ENCODE assay signal across 21 mouse cellular contexts in the genomic region with DNA sequence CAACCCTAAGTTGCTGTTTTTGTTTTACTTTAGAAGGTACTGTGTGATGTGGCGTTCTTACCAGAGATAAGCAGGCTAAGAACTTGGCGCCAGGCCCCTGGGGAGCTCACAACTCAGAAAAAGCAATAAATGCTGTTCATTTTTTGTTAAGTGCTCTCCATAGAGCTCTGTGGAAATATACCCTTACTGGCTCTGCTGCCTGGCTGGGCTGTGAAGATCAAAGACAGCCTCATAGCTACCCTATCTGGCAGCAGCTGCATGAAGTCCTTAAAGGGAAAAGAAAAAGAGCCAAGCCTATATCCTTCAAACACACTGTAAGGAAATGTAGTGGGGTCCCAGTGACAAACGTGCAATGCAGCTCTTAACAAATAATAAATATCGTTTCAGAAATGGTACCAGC. TPM values are rescaled to one million over a fixed set of nuclear protein-coding genes. Genes with fewer than 3 reads are reported as not detected.
DNase-seq lines count a peak whose midpoint lies in the region; ATAC-seq and TF ChIP-seq lines count a peak whose summit lies in the region.
"Had no signal": no experiment of that assay in that cellular context is flagged by ENCODE, and none has a peak within 500 bp of the region (broad histone marks: within the 10 kb centered on the region; RNA-seq: fewer than 3 reads in every experiment).

No protein-coding gene starts in this region.

- no peak for TF ChIP-seq EP300 in stomach, postnatal 0 days (optimal IDR thresholded peaks at IDR 0.05)

- DNase-seq in heart, embryonic 10.5 days (ENCODE audit: low spot score), result no peak
- DNase-seq in heart, postnatal 25 days (ENCODE audit: low spot score), result no peak
- DNase-seq in lung, embryonic 14.5 days, result peak; percentile 67
- no peak for DNase-seq in lung, postnatal 14 days
- DNase-seq in stomach, postnatal 0 days (ENCODE audit: low spot score), result no peak
- DNase-seq in thymus, postnatal 25 days, result no peak
- DNase-seq: adrenal gland, postnatal 25 days; cerebellum, adult 2 months; heart, postnatal 10 days; kidney, adult 11 months; kidney, postnatal 36 days; layer of hippocampus, adult 9-11 months had no signal

- H3K9ac ChIP-seq in lung, embryonic 14.5 days, result no peak overlapping the region
- no peak overlapping the region for H3K9ac ChIP-seq in stomach, embryonic 16.5 days (ENCODE audit: low read length)
- H3K9ac ChIP-seq in stomach, postnatal 0 days (ENCODE audit: low read length), result no peak overlapping the region
- H3K9ac ChIP-seq in neural tube, embryonic 15.5 days (replicated peaks), result no peak overlapping the region
- H3K9ac ChIP-seq: embryonic facial prominence, embryonic 12.5 days had no signal

- 48% methylated on average over 4 of the region's 4 CpGs for WGBS in heart, embryonic 10.5 days
- WGBS in lung, embryonic 14.5 days, result 26% methylated on average over 4 of the region's 4 CpGs
- WGBS in stomach, embryonic 16.5 days, result 41% methylated on average over 4 of the region's 4 CpGs
- WGBS in stomach, postnatal 0 days, result 33% methylated on average over 4 of the region's 4 CpGs
- WGBS in neural tube, embryonic 15.5 days, result 52% methylated on average over 4 of the region's 4 CpGs

- peak; percentile 73; the same call in 1 of the 2 replicates for ATAC-seq in lung, embryonic 14.5 days (ENCODE audit: insufficient read depth)
- no peak for ATAC-seq in stomach, embryonic 16.5 days (ENCODE audit: insufficient read depth, low FRiP score)
- no peak for ATAC-seq in stomach, postnatal 0 days (ENCODE audit: low FRiP score, low TSS enrichment)
- no peak for ATAC-seq in neural tube, embryonic 15.5 days (ENCODE audit: low FRiP score)
- ATAC-seq: forebrain, embryonic 16.5 days; hindbrain, embryonic 16.5 days had no signal

- peak overlapping the region; percentile 64; the same call in 1 of the 2 replicates for H3K27ac ChIP-seq in heart, embryonic 10.5 days
- H3K27ac ChIP-seq in lung, embryonic 14.5 days (ENCODE audit: low read depth), result peak overlapping the region; percentile 26; the same call in 1 of the 2 replicates
- peak overlapping the region; percentile 13; the same call in 1 of the 2 replicates for H3K27ac ChIP-seq in stomach, embryonic 16.5 days (ENCODE audit: low read length)
- H3K27ac ChIP-seq in stomach, postnatal 0 days (replicated peaks), result no peak overlapping the region
- 0 out of 2 replicates have a peak overlapping the region, but pooled peaks have one; percentile 23 for H3K27ac ChIP-seq in neural tube, embryonic 15.5 days (replicated peaks)

- H3K9me3 ChIP-seq in heart, embryonic 10.5 days, result no peaks in the 10 kb centered on the region
- no peaks in the 10 kb centered on the region for H3K9me3 ChIP-seq in lung, embryonic 14.5 days (ENCODE audit: low read depth, low read length)
- no peaks in the 10 kb centered on the region for H3K9me3 ChIP-seq in stomach, embryonic 16.5 days (replicated peaks; ENCODE audit: control insufficient read depth, low read length)
- H3K9me3 ChIP-seq in stomach, postnatal 0 days (ENCODE audit: control insufficient read depth, low read length), result no peaks in the 10 kb centered on the region
- no peaks in the 10 kb centered on the region for H3K9me3 ChIP-seq in neural tube, embryonic 15.5 days (replicated peaks)
- H3K9me3 ChIP-seq: embryonic facial prominence, embryonic 12.5 days; megakaryocyte, embryonic 14.5 days had no signal

- H3K4me1 ChIP-seq in heart, embryonic 10.5 days, result peaks cover 23% of the 10 kb centered on the region
- no peaks in the 10 kb centered on the region; the same call in 1 of the 2 replicates for H3K4me1 ChIP-seq in lung, embryonic 14.5 days (ENCODE audit: insufficient read depth)
- peaks cover 10% of the 10 kb centered on the region for H3K4me1 ChIP-seq in stomach, embryonic 16.5 days (ENCODE audit: control insufficient read depth, insufficient read depth, low read length)
- H3K4me1 ChIP-seq in stomach, postnatal 0 days (replicated peaks; ENCODE audit: control insufficient read depth, insufficient read depth), result 0 out of 2 replicates have a peak, but pooled peaks cover 2% of the 10 kb centered on the region
- H3K4me1 ChIP-seq in neural tube, embryonic 15.5 days, result peaks cover 28% of the 10 kb centered on the region
- H3K4me1 ChIP-seq: megakaryocyte, embryonic 14.5 days had no signal

- 0 out of 2 replicates have a peak, but pooled peaks cover 4% of the 10 kb centered on the region for H3K27me3 ChIP-seq in heart, embryonic 10.5 days (ENCODE audit: insufficient read depth, poor library complexity, severe bottlenecking)
- no peaks in the 10 kb centered on the region for H3K27me3 ChIP-seq in lung, embryonic 14.5 days (ENCODE audit: insufficient read depth, low read length)
- H3K27me3 ChIP-seq in stomach, embryonic 16.5 days (ENCODE audit: control insufficient read depth, insufficient read depth, low read length), result no peaks in the 10 kb centered on the region
- no peaks in the 10 kb centered on the region for H3K27me3 ChIP-seq in stomach, postnatal 0 days (ENCODE audit: control insufficient read depth, insufficient read depth, low read length)
- H3K27me3 ChIP-seq in neural tube, embryonic 15.5 days (replicated peaks), result no peaks in the 10 kb centered on the region
- H3K27me3 ChIP-seq: embryonic facial prominence, embryonic 12.5 days had no signal

- intact Hi-C loops in heart, postnatal 25 days (cut with DNase I), result no loop called here

- no peak overlapping the region for H3K4me3 ChIP-seq in heart, embryonic 10.5 days
- no peak overlapping the region for H3K4me3 ChIP-seq in lung, embryonic 14.5 days (ENCODE audit: low read depth, low read length)
- no peak overlapping the region for H3K4me3 ChIP-seq in stomach, embryonic 16.5 days (replicated peaks; ENCODE audit: low read length)
- H3K4me3 ChIP-seq in stomach, postnatal 0 days (ENCODE audit: low read depth, low read length), result no peak overlapping the region
- H3K4me3 ChIP-seq in neural tube, embryonic 15.5 days (replicated peaks), result no peak overlapping the region
- H3K4me3 ChIP-seq: embryonic facial prominence, embryonic 12.5 days; megakaryocyte, embryonic 14.5 days had no signal

- no peak for TF ChIP-seq CTCF in lung, embryonic 14.5 days (IDR thresholded peaks at IDR 0.05; ENCODE audit: low read depth)
- TF ChIP-seq CTCF in stomach, postnatal 0 days (IDR thresholded peaks at IDR 0.05; ENCODE audit: low read depth), result no peak

- no peaks in the 10 kb centered on the region for H3K36me3 ChIP-seq in heart, embryonic 10.5 days
- no peaks in the 10 kb centered on the region for H3K36me3 ChIP-seq in lung, embryonic 14.5 days (ENCODE audit: insufficient read depth)
- H3K36me3 ChIP-seq in stomach, embryonic 16.5 days (ENCODE audit: control insufficient read depth, insufficient read depth, low read length), result no peaks in the 10 kb centered on the region
- no peaks in the 10 kb centered on the region; the same call in 1 of the 2 replicates for H3K36me3 ChIP-seq in stomach, postnatal 0 days (ENCODE audit: control insufficient read depth, insufficient read depth, low read length)
- H3K36me3 ChIP-seq in neural tube, embryonic 15.5 days, result no peaks in the 10 kb centered on the region

- H3K4me2 ChIP-seq in lung, embryonic 14.5 days, result no peak overlapping the region
- no peak overlapping the region for H3K4me2 ChIP-seq in stomach, embryonic 16.5 days (ENCODE audit: low read depth, low read length)
- no peak overlapping the region for H3K4me2 ChIP-seq in stomach, postnatal 0 days (replicated peaks; ENCODE audit: low read depth)
- H3K4me2 ChIP-seq in neural tube, embryonic 15.5 days, result no peak overlapping the region
- H3K4me2 ChIP-seq: embryonic facial prominence, embryonic 12.5 days; liver, embryonic 11.5 days had no signal

RNA-seq across cellular contexts. Expression of gene Nkd2, which starts 11.6 kb away (rescaled TPM):
- 4.8 and 6.4 TPM in 2 replicates for polyA plus RNA-seq in heart, embryonic 10.5 days (2016; fragmentation: Nextera tagmentation; extraction: Ambion mirVana)
- 1 to 10 TPM; 1.2 TPM for total RNA-seq in heart, postnatal 25 days (2021)
- polyA plus RNA-seq in lung, embryonic 14.5 days (2014; fragmentation: Nextera tagmentation; extraction: Ambion mirVana), result 4.6 and 4.8 TPM in 2 replicates
- 5.0 and 6.4 TPM in 2 replicates for polyA plus RNA-seq in stomach, embryonic 16.5 days (2015; fragmentation: Nextera tagmentation; extraction: Ambion mirVana)
- polyA plus RNA-seq in stomach, postnatal 0 days (2015; fragmentation: Nextera tagmentation; extraction: Ambion mirVana), result 4.5 and 4.7 TPM in 2 replicates
- polyA plus RNA-seq in neural tube, embryonic 15.5 days (2015; fragmentation: Nextera tagmentation; extraction: Ambion mirVana), result 12.2 and 12.7 TPM in 2 replicates
- total RNA-seq: CH12.LX; common myeloid progenitor, adult 5-6 weeks had no signal
